Mouse (Mus musculus) heart, adult 18-20 months (tissue): ENCODE measurements around the gene Gmeb1. TPM values are rescaled to one million over a fixed set of nuclear protein-coding genes. Genes with fewer than 3 reads are reported as not detected.
"Not testable (repeated sequence)": the region's sequence is repeated elsewhere in the genome, so short reads cannot be mapped to it uniquely, and the experiment has no call there.

Source experiments
- DNase-seq, 2 experiments: peaks; one replicate each; pipeline ENCODE4 v3.0.0; 2021 to 2022; ENCODE audit warnings: mixed read lengths in 1 of 2
- total RNA-seq, 2 experiments: library from RNA; stranded (reverse); gene quantifications; 2 replicates each; pipeline ENCODE4 v1.2.3; 2021

Gene Gmeb1
- total RNA-seq, 2 experiments from 2014 or later, result 9.1 to 9.4 TPM

GRCm38 (mm10) chr4:132222001-132222400 is 39.4 kb downstream of the Gmeb1 start:
- not testable (repeated sequence) for DNase-seq

GRCm38 (mm10) chr4:132218439-132218838 is 43.0 kb downstream of the Gmeb1 start:
- not testable (repeated sequence) for DNase-seq

- DNase-seq, result no peak
Observed at GRCm38 (mm10) chr4:132217781-132218180, 43.6 kb downstream of the Gmeb1 start.

- no peak for DNase-seq
Observed at GRCm38 (mm10) chr4:132216602-132217001, 44.8 kb downstream of the Gmeb1 start.

- DNase-seq, result peak; percentile 18 to 37
Observed at GRCm38 (mm10) chr4:132214847-132215246, 46.6 kb downstream of the Gmeb1 start.

GRCm38 (mm10) chr4:132211953-132212734 is 49.3 kb downstream of the Gmeb1 start, which contains the start of gene Ythdf2:
Ythdf2 (minus strand) TSS chr4:132212303.
- DNase-seq, result peak; percentile 97

- peak; percentile 22 to 35 for DNase-seq
Observed at GRCm38 (mm10) chr4:132211091-132211942, 50.1 kb downstream of the Gmeb1 start.

- DNase-seq, result no peak
Observed at GRCm38 (mm10) chr4:132210325-132210724, 51.1 kb downstream of the Gmeb1 start.

- DNase-seq, result no peak
Observed at GRCm38 (mm10) chr4:132209299-132209698, 52.1 kb downstream of the Gmeb1 start.

- DNase-seq, result no peak
Observed at GRCm38 (mm10) chr4:132207280-132207679, 54.1 kb downstream of the Gmeb1 start.

- DNase-seq, result no peak
Observed at GRCm38 (mm10) chr4:132198771-132199170, 62.6 kb downstream of the Gmeb1 start.

- DNase-seq, result peak; percentile 41 to 49
Observed at GRCm38 (mm10) chr4:132198285-132198712, 63.1 kb downstream of the Gmeb1 start.

- DNase-seq, result no peak
Observed at GRCm38 (mm10) chr4:132194975-132195374, 66.4 kb downstream of the Gmeb1 start.

GRCm38 (mm10) chr4:132194373-132194772 is 67.0 kb downstream of the Gmeb1 start:
- DNase-seq, result no peak

- DNase-seq, result no peak
Observed at GRCm38 (mm10) chr4:132187826-132188401, 73.5 kb downstream of the Gmeb1 start.

- DNase-seq, result no peak
Observed at GRCm38 (mm10) chr4:132183162-132183561, 78.2 kb downstream of the Gmeb1 start.

- DNase-seq, result no peak
Observed at GRCm38 (mm10) chr4:132181721-132182658, 79.4 kb downstream of the Gmeb1 start.

- DNase-seq, result peak in 1 of 2 experiments; percentile 48
Observed at GRCm38 (mm10) chr4:132180710-132181109, 80.7 kb downstream of the Gmeb1 start.

- DNase-seq, result peak; percentile 55 to 75
Observed at GRCm38 (mm10) chr4:132178630-132179059, 82.8 kb downstream of the Gmeb1 start.

- no peak for DNase-seq
Observed at GRCm38 (mm10) chr4:132176474-132176873, 84.9 kb downstream of the Gmeb1 start.
